Mouse (Mus musculus) adrenal gland, postnatal 4 days (tissue): Measurements from ENCODE around the gene Olfr827. TPM values are rescaled to one million over a fixed set of nuclear protein-coding genes. Genes with fewer than 3 reads are reported as not detected.

ENCODE experiments used
- DNase-seq, 2 experiments: peaks; one replicate each; pipeline ENCODE4 v3.0.0; 2021 to 2022; ENCODE audit warnings: low spot score in 2 of 2, mixed read lengths in 2 of 2
- long read RNA-seq, 2 experiments: library from polyadenylated mRNA; stranded (forward); transcript quantifications; one replicate each; pipeline ENCODE4 v2.0.0; 2021
- total RNA-seq, 2 experiments: library from RNA; stranded (reverse); gene quantifications; 2 replicates each; pipeline ENCODE4 v1.2.3; 2021

Gene Olfr827
- total RNA-seq = not detected
- long read RNA-seq, experiment 1 = 0 reads
- long read RNA-seq, experiment 2 = 0 reads

DNA sequence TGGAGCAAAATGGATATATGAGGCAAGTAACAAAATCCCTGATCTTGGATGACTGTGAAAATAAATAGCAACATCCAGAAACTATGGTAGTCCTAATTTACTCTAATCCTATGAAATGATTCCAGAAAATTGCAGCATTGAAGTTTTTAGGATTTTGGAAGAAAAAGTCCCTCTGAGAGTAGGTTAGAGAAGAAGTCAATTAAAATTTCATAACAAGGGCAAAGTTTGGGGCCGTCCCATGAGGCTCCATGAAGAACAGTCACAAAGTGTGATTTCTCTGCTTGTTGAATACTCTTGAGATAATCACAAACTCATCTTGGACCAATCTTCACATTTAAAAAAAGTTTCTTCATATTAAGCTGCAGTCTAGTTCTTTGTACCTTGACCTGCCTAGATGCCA is at the start of gene Olfr827:
TSS of gene Olfr827 (minus strand) at position 101 of the 400 bp plus-strand sequence.
- no peak for DNase-seq

DNA sequence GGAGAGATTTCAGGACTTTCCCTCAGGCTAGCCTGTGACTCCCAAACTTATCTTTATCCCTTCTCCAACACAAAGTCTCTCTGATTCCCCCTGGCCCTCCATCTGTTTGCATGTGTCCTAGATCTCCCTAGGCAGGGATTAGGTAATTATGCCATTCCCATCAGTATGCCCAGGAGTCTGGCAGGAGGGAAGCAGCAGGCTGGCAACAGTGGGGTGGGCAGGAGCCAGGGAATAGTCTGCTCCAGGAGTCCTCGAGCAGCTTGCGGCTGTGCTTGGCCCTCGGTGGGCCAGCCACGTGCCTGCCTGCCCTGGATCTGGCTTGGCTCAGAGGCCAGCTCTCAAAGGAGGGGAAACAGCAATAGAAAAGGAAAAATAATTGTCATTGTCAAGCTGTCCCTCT is 49.0 kb upstream of the Olfr827 start:
- no peak for DNase-seq

DNA sequence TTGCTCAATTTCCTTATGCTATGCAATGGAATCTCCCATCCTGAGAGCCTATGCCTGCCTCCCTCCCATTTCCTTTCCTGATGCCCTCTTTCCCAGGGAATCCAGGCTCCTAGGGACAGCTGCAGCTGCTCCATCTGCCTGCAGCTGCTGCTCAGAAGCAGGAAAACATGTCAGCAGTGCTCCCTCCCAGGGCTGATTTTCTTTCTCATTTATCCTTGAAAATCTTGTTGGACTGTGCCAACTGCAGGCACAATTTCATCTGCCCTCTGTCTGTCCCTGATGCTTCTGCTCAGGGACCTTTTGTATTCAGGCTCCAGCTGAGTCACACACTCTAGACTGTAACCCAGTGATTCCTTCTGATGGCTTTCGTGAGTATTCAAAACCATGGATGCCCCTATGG is 45.3 kb upstream of the Olfr827 start:
- no peak for DNase-seq

DNA sequence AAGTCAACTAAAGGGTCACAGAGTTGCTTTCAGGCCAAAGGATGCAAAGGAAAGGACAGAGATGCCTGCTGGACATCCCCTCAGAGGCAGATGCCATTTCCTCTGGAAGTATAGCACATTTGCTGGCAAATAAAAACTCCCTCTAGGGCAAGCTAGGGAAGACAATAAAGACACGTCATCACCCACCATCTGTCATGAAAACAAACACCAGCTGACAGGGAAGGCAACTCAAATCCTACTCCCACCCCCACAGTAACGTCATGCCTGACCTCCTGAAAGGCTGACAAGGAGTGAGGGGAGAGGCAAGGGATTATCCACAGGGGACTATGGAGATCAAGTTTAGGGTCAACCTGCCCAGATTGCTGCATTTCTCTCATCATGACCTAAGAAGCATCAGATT is 30.1 kb upstream of the Olfr827 start:
- no peak for DNase-seq

DNA sequence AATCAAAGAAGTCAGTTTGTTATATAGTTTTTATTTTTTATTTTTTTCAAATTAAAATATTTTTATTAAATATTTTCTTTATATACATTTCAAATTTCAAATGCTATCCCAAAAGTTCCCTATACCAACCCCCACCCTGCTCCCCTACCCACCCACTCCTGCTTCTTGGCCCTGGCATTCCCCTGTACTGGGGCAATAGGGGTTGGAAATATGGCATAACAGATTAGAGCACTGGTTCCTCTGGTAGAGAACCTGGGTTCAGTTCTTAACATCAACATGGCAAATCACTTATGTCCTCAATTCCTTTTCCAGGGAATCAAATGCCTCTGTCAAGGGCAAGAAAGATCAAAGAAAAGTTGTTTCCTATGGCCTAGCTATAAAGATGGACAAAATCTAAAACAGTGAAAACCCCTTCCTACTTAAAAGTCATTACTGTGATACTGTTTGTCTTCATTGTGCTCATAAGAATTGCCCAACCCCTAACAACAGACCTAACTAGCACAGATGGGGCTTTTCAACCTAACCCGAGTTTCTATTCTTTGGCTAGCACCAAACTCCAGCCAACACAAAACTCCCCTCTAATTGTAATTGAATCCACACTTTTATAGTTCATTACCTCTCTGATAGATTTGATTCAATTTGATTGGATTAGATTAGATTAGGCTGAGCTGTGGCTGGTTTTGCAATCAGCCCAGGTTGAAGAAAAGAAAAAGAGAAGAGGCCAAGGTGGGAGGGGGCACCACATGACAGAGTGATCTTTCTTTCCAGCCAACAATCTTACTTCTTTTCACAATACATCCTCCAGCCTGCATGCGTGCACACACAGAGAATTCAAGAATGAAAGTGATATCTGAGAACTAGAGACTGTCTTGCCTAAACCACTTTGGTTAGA is 24.4 kb upstream of the Olfr827 start:
- DNase-seq = no peak

DNA sequence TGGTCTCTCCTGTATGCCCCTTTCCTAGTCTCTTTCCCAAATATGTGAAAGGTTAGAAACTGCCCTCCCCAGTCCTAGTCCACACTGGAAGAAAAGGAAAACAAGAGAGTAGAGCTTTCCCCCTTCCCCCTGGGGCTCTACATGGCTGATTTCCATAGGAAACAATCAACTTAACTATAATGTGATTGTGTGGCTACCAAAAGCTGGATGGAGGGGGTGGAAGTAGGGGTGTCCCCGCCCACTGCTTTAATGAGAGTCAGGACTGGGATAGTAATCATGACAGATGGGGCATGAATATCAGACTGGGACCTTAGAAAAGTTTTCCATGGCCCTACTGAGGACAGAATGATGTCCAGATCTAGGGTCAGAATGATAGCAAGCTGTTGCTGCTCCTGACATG is 20.4 kb upstream of the Olfr827 start:
- DNase-seq = no peak

DNA sequence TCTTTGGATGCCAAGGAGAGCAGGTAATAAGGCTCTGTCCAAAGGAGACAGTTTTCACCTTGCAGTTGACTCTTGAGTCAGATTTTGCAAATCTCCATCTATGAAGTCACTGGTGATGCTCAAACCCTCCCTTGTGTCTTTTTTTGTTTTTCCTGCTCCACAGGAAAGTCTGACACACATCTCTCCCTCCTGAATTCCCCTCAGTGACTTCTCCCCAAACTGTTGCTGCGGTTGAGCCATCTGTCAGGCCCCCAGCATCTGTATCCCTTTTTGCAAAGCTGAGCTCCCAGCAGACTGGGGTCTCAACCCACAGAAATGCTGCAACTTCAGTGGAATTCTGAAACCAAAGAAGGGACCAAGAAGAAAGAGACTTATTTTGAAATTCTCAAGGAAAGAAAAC is 17.9 kb upstream of the Olfr827 start:
- DNase-seq = no peak

DNA sequence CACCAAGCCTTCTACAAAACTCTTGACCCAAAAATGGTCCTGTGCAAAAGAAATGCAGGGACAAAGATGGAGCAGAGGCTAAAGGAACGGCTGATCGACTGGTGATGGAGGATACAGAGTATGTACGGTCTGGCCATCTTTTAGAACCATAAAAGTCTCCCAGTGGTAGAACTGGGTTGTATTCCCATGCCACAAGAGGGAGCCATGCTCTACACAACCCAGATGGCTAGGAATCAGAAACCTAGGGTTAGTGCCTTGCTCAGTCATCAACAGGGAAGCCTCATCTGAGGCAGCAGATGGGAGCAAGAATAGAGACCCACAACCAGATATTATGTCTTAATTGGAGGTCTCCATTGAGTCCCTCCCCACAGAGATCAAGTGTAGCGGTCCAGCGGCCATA is 15.4 kb upstream of the Olfr827 start:
- DNase-seq = no peak

DNA sequence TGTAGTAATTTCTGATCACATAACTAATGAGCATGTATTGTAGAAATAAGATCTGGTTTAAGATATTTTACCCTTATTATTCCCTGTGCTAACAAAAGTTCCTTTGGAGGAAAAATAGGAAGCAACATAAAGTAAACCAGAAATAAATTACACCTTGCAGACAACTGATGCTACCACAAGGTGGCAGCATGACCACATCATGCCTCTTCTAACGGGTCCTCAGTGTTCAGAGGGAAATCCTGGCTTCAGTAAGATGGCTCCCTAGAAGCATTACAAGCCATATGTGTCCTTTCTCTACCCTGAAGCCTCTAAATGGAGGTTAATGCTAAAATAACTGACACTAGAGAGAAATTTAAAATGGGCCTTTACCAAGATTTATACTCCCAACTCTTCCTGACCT is 14.0 kb upstream of the Olfr827 start:
- DNase-seq = no peak

DNA sequence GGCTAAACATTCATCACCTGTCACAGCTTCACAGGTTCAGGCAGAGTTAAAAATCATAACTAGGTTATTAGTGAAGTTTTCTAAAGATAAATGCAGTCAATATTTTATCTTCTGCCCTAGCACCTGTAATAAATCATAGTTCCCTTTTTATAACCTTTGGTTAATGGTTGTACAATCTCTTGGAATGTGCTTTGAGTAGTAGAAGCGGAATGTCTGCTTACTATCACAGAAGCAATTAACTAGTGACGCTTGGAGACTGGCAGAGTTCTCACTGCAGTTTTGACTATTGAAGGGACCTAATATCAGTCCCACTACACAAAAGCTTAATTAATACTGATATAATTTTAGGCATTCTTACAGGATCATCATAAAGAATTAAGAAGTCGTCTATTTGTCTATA is 10.8 kb upstream of the Olfr827 start:
- no peak for DNase-seq

DNA sequence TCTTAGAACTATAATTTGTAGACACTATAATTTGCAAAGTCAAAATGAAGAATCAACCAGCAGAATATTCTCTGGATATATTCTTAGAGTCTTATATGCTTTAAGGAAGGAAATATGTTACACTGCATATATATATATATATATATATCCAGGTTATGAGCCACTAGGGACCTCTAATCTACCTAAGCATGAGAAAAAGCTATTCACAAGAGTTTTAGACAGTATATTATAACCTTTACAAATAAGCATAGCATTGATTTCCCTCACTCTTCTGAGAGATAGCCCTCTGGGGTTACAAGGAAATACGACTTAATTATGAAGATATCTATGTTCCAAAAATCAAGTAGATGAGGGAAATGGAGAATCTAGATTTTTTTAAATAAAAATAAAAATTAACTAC is 30.1 kb downstream of the Olfr827 start, which contains the start of gene Olfr826:
TSS of gene Olfr826 (minus strand) at position 101 of the 400 bp plus-strand sequence.
- DNase-seq = no peak

DNA sequence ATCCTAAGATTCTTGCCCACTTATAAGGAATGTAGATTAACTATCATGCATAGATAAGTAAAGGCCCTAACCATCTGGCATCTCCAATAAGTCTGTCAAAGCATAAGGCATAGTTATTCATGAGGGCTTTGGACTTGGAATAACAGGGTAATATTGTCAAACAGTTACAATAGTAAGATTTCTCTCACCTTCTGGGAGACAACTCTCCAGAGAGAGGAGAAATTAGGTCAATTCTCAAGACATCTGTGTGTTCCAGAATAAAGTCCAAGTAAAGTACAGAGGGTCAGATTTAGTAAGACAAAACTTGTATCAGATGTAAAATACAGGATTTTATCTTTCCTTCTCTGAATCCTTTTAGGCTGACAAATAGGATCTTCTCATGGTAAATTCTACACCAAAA is 47.5 kb downstream of the Olfr827 start, which contains the start of gene Olfr825:
TSS of gene Olfr825 (minus strand) at position 101 of the 400 bp plus-strand sequence.
- DNase-seq = no peak

DNA sequence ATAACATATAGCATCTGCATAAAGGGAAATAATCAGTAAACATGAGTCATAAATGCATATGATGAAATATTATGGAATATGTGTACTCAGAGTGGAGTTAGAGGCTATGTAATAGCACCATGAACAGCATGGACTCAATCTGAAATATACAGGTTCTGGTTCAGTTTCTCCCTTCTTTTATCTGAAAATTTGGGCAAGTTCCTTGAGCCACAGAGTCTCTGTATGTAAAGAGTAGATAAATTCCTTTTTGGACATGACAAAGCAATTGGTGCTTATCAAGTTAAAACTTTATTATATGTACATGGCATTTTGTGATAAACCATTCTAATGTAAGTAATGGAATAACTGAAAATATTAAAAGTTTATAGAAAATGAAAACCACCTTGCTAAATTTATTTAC is 49.0 kb downstream of the Olfr827 start:
- no peak for DNase-seq

Other genes with a start within 250 kb of the Olfr827 start
- gene Olfr819, start 247.1 kb downstream of the Olfr827 start, total RNA-seq = not detected
- gene Olfr247, start 238.3 kb downstream of the Olfr827 start, total RNA-seq = not detected
- not detected for gene Gm10310, start 229.3 kb downstream of the Olfr827 start, total RNA-seq
- gene Olfr820, start 201.8 kb downstream of the Olfr827 start, total RNA-seq = not detected
- gene Olfr821, start 184.1 kb downstream of the Olfr827 start, total RNA-seq = not detected
- not detected for gene Olfr822, start 143.2 kb downstream of the Olfr827 start, total RNA-seq
- gene Olfr823, start 99.0 kb downstream of the Olfr827 start, total RNA-seq = not detected
- not detected for gene Olfr824, start 84.4 kb downstream of the Olfr827 start, total RNA-seq
- not detected for gene Olfr825, start 47.6 kb downstream of the Olfr827 start, total RNA-seq
- not detected for gene Olfr826, start 30.2 kb downstream of the Olfr827 start, total RNA-seq
- gene Neurod4, start 65.8 kb upstream of the Olfr827 start, total RNA-seq = under 1 TPM; 0.25 to 0.51 TPM
- under 1 TPM; 0.45 to 0.59 TPM for gene Tespa1, start 108.5 kb upstream of the Olfr827 start, total RNA-seq
- not detected for gene Vmn2r84, start 179.9 kb upstream of the Olfr827 start, total RNA-seq
- gene Vmn2r85, start 215.3 kb upstream of the Olfr827 start, total RNA-seq = not detected
- gene Vmn2r86, start 241.6 kb upstream of the Olfr827 start, total RNA-seq = not detected